9 mouse cellular contexts compared by ENCODE assay signal in the genomic region with DNA sequence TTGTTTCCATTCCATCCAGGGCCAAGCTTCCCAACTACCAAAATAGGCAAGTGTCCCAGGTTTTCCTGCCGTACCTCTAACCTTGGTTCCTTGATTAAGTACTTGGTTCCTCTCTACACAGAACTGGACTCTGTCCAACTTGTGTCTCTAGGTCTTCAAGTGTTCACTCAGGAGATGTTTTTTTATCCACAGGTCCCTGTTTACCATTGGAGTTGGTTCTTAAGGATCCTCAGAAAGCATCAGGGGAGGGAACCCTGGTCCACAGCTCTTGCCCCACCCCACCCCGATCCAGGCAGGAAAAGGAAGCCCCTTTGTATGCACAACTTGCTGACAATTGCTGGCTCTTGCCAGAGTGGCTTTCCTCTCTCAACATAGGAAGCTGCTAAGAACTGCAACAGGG.
DNase-seq lines count a peak whose midpoint lies in the region; ATAC-seq and TF ChIP-seq lines count a peak whose summit lies in the region.
"Had no signal": no experiment of that assay in that cellular context is flagged by ENCODE, and none has a peak within 500 bp of the region (broad histone marks: within the 10 kb centered on the region; RNA-seq: fewer than 3 reads in every experiment).

No protein-coding gene starts in this region.

- H3K27ac ChIP-seq in midbrain, postnatal 0 days (ENCODE audit: low read depth, low read length), result peak overlapping the region; percentile 71; the same call in 1 of the 2 replicates

- 46% methylated on average over 2 of the region's 2 CpGs for WGBS in midbrain, postnatal 0 days

- peak overlapping the region; percentile 88 for H3K4me3 ChIP-seq in megakaryocyte, embryonic 14.5 days (replicated peaks)
- no peak overlapping the region for H3K4me3 ChIP-seq in midbrain, postnatal 0 days (ENCODE audit: low read depth, low read length)

- peaks cover 78% of the 10 kb centered on the region for H3K4me1 ChIP-seq in megakaryocyte, embryonic 14.5 days
- H3K4me1 ChIP-seq in midbrain, postnatal 0 days (ENCODE audit: insufficient read depth, low read length), result peaks cover 11% of the 10 kb centered on the region; the same call in 1 of the 2 replicates

- H3K36me3 ChIP-seq in megakaryocyte, embryonic 14.5 days (replicated peaks; ENCODE audit: low read length), result peaks cover 8% of the 10 kb centered on the region
- H3K36me3 ChIP-seq in midbrain, postnatal 0 days (ENCODE audit: insufficient read depth, low read length), result no peaks in the 10 kb centered on the region

- no peak for ATAC-seq in megakaryocyte, adult 5-6 weeks (ENCODE audit: poor library complexity, severe bottlenecking)
- no peak for ATAC-seq in midbrain, postnatal 0 days (ENCODE audit: low FRiP score)
- ATAC-seq: Patski had no signal

- no peak for TF ChIP-seq CTCF in midbrain, postnatal 0 days (IDR thresholded peaks at IDR 0.05)

- H3K4me2 ChIP-seq in midbrain, postnatal 0 days (ENCODE audit: low read depth, low read length, poor library complexity, severe bottlenecking), result no peak overlapping the region

- no peak overlapping the region for H3K9ac ChIP-seq in midbrain, postnatal 0 days (replicated peaks; ENCODE audit: low read length, poor library complexity, severe bottlenecking)

- H3K9me3 ChIP-seq in megakaryocyte, embryonic 14.5 days, result no peaks in the 10 kb centered on the region
- no peaks in the 10 kb centered on the region for H3K9me3 ChIP-seq in midbrain, postnatal 0 days (ENCODE audit: low read length)

- no peaks in the 10 kb centered on the region for H3K27me3 ChIP-seq in megakaryocyte, embryonic 14.5 days (replicated peaks)
- H3K27me3 ChIP-seq in midbrain, postnatal 0 days (ENCODE audit: insufficient read depth, low read length), result peaks cover 3% of the 10 kb centered on the region; the same call in 1 of the 2 replicates
- H3K27me3 ChIP-seq: Patski had no signal

- DNase-seq in heart, adult 9 months (ENCODE audit: low spot score in 2 of 2), result peak; percentile 65 to 80
- peak; percentile 56 to 81 for DNase-seq in kidney, postnatal 25 days
- DNase-seq in midbrain, postnatal 0 days (ENCODE audit: low spot score), result no peak
- no peak for DNase-seq in thymus, postnatal 36 days
- no peak for DNase-seq in right cerebral cortex, postnatal 14 days
- DNase-seq in layer of hippocampus, adult 11-12 months (ENCODE audit: low spot score), result no peak

Comparison
In these comparisons a context has a peak if more than half of its experiments do, and no peak if none do; other contexts are left out.
1. DNase-seq: peak in heart, adult 9 months (2 of 2) and kidney, postnatal 25 days (2 of 2); none in midbrain, postnatal 0 days (single experiment), thymus, postnatal 36 days (0 of 2), right cerebral cortex, postnatal 14 days (single experiment) and layer of hippocampus, adult 11-12 months (single experiment).